Mouse (Mus musculus) macrophage (primary cell): Measurements from ENCODE around the gene Magea3. TPM values are rescaled to one million over a fixed set of nuclear protein-coding genes. Genes with fewer than 3 reads are reported as not detected.
"Not testable (repeated sequence)": the region's sequence is repeated elsewhere in the genome, so short reads cannot be mapped to it uniquely, and the experiment has no call there.

Experiments used
- H3K27ac ChIP-seq: fragments of 350-480 bp; formaldehyde crosslinking; 2 replicates; pipeline ENCODE4 v1.9.0; 2021
- H3K36me3 ChIP-seq: fragments of 350-480 bp; formaldehyde crosslinking; 2 replicates; pipeline ENCODE4 v1.9.0; 2021; ENCODE audit errors: inconsistent target
- H3K4me3 ChIP-seq: fragments of 350-480 bp; formaldehyde crosslinking; 2 replicates; pipeline ENCODE4 v1.9.0; 2021; ENCODE audit errors: inconsistent target
- H3K79me2 ChIP-seq: fragments of 350-480 bp; formaldehyde crosslinking; 2 replicates; pipeline ENCODE4 v1.9.0; 2021; ENCODE audit errors: inconsistent target
- WGBS: methylation state at CpG from one replicate; pipeline ENCODE4 v1.1.7; 2026; ENCODE audit warnings: inconsistent platforms; ENCODE audit not compliant: missing documents; 5-methylcytosine and 5-hydroxymethylcytosine counted together
- polyA plus RNA-seq: library from polyadenylated mRNA; stranded (reverse); fragments of 250-400 nt; gene quantifications from 3 replicates; pipeline ENCODE4 v1.2.4, GENCODE M21; 2018; ENCODE audit warnings: inconsistent platforms
- total RNA-seq, 78 experiments: library from RNA; depleted of rRNA; stranded (reverse); fragments of 250-400 nt; gene quantifications; 1 replicate in 9 of 78; 2 replicates in 24 of 78; 3 replicates in 43 of 78; 4 replicates in 2 of 78; pipeline ENCODE4 v1.2.4; 2018; ENCODE audit warnings: inconsistent platforms in 56 of 78

The Magea3 gene
- not detected for total RNA-seq (2018; cell fraction: chromatin; rRNA removed)
- not detected for total RNA-seq (2018; cell fraction: cytosol; rRNA removed)
- not detected for total RNA-seq (2018; cell fraction: nucleus; rRNA removed)
- polyA plus RNA-seq: not detected in 3 replicates

- 100% methylated on average over 1 of the region's 1 CpGs for WGBS
- not testable (repeated sequence) for H3K79me2 ChIP-seq
Measured at GRCm38 (mm10) chrX:154949405-154949804, at the start of gene Magea3. Magea3 (minus strand) TSS chrX:154949505.

GRCm38 (mm10) chrX:154995750-154996149, 46.4 kb upstream of the Magea3 start, which contains the start of gene Magea8:
Magea8 (minus strand) TSS chrX:154995850.
- H3K79me2 ChIP-seq, H3K27ac ChIP-seq, H3K36me3 ChIP-seq, H3K4me3 ChIP-seq: not testable (repeated sequence)
- WGBS: 87% methylated on average over 7 of the region's 11 CpGs

More at GRCm38 (mm10) chrX:154949405-154949804, at the start of gene Magea3:
- H3K27ac ChIP-seq, H3K36me3 ChIP-seq, H3K4me3 ChIP-seq: not testable (repeated sequence)

GRCm38 (mm10) chrX:154935887-154936286, 13.4 kb downstream of the Magea3 start, which contains the start of gene Magea6:
Magea6 (minus strand) TSS chrX:154935987.
- WGBS: 71% methylated on average over 1 of the region's 1 CpGs

More at GRCm38 (mm10) chrX:154935887-154936286, 13.4 kb downstream of the Magea3 start, which contains the start of gene Magea6:
- not testable (repeated sequence) for H3K27ac ChIP-seq, H3K4me3 ChIP-seq, H3K36me3 ChIP-seq, H3K79me2 ChIP-seq

Other genes starting within 250 kb of the Magea3 start
- gene Cldn34b1, start 59.2 kb downstream of the Magea3 start, polyA plus RNA-seq: not detected in 3 replicates
- not detected in 3 replicates for gene Magea6, start 13.5 kb downstream of the Magea3 start, polyA plus RNA-seq
- gene Magea8, start 46.3 kb upstream of the Magea3 start, polyA plus RNA-seq: not detected in 3 replicates
- gene Magea5, start 113.6 kb upstream of the Magea3 start, polyA plus RNA-seq: not detected in 3 replicates
- not detected in 3 replicates for gene Magea1, start 140.3 kb upstream of the Magea3 start, polyA plus RNA-seq
- gene Magea2, start 144.2 kb upstream of the Magea3 start, polyA plus RNA-seq: not detected in 3 replicates
- gene Cldn34b2, start 178.9 kb upstream of the Magea3 start, polyA plus RNA-seq: 0.23 to 0.36 TPM in 2 of 3 replicates, not detected in the other